Mouse (Mus musculus): ENCODE results near the gene Ap5s1. TPM values are rescaled to one million over a fixed set of nuclear protein-coding genes. Genes with fewer than 3 reads are reported as not detected.

Ap5s1 gene
- 10 to 100 TPM; 10.7 to 21.6 (median 18.7) TPM for total RNA-seq (2022)

DNA sequence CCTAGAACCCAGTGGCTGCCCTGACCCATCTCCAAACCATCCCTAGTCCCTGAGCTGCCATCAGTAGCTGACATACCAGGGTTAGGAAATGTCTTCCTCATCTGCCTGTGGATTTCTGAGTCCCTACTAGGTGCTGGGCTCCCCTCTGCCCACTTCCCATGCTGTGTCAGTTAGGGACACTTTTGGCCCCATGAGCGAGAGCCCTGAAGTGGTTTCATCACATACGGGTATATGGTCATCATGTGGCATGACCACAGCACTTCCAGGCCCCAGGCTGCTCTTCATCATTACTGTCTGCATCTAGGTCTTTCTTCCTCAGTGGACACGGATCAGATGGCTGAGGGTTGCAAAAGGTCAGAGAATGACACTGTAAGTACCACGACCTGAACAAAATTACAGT is at the start of gene Ap5s1:
TSS of gene Ap5s1 (plus strand) at position 301 of the 400 bp plus-strand sequence.
- DNase-seq (ENCODE audit: low spot score in 2 of 2) = no peak

DNA sequence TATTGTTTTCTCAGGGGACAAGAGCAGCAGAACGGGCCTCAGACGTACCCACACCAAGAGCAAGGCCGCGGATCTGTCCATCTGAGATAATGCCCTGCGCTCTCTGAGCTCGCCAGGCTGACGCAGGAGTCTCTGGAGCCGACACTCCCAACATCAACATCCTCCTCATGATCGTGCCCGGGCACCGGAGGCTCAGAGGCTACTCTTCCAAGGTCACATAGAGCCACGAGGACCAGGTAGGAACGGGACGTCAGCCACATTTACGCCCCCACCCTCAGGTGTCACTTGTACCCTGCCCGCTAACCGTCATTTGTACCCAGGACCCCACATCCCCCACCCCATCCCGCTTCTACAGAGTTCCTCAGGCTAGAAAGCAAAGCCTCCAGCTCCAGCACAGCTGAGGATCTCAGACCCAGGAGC is 47.4 kb upstream of the Ap5s1 start:
- no peak for DNase-seq (ENCODE audit: low spot score in 2 of 2)

DNA sequence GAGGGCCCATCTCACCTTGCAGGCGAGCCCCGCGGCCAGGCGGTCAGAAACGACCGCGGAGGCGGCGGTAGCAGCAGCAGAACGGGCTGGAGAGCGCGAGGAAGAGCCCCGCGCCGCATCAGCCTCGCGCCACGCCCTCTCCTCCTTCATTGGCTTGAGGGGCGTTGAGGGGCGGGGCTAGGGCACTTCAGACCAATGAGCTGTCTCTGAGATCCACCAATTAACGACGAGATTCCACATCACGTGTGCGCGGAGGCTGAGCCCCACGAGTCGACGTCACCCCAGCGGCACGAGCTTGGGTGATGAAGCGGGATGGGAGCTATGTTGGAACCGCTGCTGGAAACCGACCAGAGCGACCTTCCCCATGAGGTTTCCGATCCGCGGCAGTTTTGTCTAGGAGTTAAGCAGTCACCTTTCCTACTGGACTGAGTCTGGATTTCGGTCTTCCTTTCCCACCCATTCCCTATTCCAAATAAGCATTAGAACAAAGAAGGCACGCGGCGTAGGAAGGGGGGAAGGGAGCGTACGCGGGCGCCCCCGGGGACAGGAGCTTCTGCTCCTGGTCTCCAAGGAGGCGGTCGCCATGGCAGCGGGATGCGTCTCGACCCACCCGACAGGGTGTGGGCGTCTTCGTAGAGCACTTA is 46.8 kb upstream of the Ap5s1 start, which contains the start of gene 1700037H04Rik:
TSS of gene 1700037H04Rik (minus strand) at position 144 of the 644 bp plus-strand sequence.
- DNase-seq (ENCODE audit: low spot score in 2 of 2) = peak; percentile 92 to 95

DNA sequence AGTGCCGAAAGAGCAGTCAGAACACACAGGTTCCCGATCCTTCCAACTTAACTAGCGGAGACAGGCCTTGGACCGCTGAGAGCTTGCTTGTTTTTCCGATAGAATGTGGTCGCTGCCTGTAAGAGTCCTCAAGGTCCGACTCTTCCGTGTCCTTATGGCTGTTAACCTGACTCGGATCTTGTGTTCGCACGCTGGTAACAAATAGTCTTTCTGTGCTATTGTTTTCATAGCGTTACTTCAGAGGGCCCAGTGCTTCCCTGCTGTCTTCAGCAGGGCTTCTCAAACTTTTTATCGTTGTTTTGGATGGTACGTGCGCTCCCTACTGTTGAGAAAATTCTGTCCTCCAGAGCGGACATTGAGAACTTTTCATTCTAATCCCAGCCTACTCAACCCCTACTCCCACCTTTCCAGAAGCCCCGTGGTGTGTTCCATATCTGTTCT is 46.2 kb upstream of the Ap5s1 start:
- no peak for DNase-seq (ENCODE audit: low spot score in 2 of 2)

DNA sequence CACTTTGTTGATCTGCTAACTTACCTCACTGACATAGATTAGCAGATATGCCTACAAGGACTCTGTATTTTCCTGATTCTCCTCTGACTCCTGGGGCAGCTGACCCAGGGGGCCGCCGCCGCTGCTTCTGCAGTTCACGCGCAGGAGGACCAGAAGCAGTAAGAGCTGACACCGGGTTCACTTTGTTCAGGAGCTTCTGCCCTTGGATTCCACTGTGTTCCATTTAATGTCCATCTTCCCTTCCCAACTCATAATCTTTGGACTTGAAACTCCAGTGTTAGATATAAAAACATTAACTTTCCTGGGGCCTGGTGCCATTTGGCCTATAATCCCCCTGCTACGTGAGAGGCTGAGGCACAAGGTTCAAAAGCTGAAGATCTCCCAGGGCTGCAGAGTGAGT is 43.0 kb upstream of the Ap5s1 start:
- no peak for DNase-seq (ENCODE audit: low spot score in 2 of 2)

DNA sequence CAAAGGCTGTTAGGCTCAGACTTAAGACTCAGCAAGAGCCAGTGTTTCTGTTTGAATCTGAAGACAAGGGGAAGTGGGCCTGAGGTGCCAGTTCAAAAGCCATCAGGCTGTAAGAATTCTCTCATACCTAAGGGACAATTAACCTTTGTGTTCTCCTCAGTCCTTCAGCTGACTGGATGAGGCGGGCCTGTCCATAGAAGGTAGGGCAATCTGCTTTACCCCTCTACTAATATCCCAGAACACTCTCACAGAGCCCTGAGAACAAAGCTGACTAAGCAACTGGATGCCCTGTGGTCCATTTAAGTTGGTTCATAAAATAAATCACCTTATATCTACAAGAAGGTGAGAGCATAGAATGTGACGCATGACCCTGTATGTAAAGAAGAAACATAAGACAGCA is 40.7 kb upstream of the Ap5s1 start:
- DNase-seq (ENCODE audit: low spot score in 2 of 2) = no peak

DNA sequence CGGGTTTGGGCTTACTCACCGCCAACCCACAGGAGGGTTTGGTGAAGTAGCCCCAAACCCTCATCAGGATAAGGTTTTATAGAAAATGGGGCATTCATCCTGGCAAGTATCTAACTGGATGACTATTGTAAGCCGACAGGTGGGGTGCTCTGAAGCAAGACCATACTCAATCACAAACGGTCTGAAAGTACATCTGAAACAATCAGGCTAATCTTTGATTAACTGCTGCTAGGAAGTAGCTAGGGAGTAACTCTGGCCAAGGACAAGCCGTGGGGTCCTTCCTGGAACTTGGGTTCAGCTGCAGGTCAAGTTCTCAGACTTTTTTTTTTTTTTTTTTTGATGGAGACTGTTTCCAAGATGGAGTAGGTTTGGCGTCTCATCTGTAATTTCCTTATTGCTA is 38.9 kb upstream of the Ap5s1 start:
- DNase-seq (ENCODE audit: low spot score in 2 of 2) = no peak

DNA sequence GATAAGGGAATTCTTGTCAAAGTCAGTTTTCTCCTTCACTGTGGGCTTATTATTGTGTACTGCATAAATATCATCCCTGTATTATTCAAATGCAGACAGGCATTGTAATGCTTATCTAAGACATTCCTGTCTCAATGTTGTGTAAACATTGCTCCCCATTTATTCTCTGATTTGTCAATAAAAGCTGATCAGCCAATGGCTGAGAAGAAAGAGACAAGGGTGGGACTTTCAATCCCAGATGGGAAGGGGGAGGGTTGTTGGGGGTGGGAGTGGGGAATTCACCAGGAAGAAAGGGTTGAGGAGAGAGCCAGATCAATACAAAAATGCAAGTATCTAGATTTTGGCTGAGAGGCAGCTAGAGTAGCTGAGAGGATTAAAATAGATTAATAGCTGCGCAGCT is 38.0 kb upstream of the Ap5s1 start:
- no peak for DNase-seq (ENCODE audit: low spot score in 2 of 2)

DNA sequence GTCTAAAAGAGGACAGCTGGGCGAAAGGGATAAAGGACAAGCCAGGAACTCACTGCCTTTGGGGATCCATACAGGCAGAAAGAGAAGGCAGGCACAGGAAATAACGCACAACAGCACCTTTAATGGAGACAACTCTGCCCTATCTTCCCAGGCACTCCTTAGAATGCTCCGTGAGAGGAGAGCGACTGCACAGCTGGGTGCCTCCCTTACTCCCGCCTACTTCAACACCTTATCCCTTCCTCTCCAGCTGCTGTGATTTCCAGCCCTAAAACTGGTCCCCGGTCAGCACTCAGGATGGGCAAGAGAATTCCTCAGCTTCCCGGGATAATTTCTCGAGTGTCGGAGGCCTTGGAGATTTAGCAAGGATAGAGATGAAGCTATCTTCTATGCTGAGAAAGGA is 35.9 kb upstream of the Ap5s1 start:
- no peak for DNase-seq (ENCODE audit: low spot score in 2 of 2)

DNA sequence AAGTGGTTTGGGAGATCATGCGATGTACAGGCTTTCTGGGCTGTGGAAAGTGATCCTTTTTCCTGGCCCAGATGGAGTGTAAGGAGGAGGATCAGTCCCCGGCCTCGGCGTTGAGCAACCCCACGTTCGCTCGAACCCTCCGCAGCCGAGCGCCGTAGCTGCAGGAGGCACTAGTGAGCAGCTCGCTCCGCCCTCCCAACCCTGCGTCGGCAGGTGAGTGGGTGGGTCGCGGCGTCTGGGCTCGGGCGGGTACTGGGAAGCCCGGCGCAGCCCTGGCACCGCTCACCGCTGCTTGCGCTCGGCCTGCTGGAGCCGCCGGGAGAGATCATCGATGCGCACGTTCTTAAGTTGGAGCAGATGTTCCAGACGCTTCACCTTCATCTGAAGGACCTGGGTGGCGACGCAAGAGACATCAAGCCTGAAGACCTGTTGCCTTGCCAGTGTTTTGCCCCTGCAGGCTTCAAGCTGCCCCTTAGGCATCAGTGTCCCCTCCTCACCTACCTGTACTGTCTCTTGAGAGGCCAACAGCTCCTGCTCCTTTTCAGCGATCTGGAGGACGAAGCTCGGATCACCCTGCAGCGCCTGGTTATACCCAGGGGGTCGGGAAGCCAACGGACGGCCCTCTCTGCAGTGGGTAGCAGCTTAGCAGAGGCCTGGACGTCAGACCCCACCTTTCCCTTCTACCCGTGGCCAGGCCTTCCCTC is 35.3 kb upstream of the Ap5s1 start:
- DNase-seq (ENCODE audit: low spot score in 2 of 2) = peak; percentile 28 to 46

DNA sequence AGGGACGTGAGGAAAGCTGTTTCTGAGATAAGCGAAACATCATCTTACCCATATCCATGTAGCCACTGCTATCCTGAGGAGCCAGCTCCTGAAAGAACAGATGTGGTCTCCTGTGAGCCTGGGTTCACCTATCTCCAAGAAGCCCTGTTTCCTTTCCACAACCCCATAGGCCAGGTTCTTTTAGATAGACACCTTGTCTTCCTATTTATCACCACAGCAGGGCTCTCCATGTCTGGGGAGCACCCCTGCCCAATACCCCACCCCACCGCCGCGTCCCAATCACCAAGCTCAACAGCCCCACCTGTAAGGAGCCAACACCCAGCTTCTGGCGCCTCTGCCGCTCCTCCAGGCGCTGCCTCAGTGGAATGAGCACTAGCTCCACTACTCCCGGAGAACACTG is 34.6 kb upstream of the Ap5s1 start:
- DNase-seq (ENCODE audit: low spot score in 2 of 2) = no peak

DNA sequence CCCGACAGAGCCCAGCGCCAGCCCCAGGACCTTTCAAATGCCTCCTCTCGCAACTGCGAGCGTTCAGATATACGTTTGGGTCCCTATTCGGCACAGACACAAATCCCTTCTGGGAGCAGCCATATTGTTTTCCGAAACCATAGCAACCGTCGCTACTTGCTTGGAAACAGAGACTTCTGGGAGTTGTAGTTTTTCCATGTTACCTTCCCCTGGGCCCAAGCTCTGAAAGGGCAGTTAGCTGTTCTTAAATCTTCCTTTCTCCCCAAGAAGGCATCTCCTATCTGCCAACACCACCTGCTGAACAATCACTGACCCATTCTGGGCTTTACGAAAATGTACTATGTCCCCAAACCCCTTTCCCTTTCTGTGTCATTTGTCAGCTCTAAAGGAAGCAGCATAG is 32.2 kb upstream of the Ap5s1 start:
- DNase-seq (ENCODE audit: low spot score in 2 of 2) = peak; percentile 30 to 37

DNA sequence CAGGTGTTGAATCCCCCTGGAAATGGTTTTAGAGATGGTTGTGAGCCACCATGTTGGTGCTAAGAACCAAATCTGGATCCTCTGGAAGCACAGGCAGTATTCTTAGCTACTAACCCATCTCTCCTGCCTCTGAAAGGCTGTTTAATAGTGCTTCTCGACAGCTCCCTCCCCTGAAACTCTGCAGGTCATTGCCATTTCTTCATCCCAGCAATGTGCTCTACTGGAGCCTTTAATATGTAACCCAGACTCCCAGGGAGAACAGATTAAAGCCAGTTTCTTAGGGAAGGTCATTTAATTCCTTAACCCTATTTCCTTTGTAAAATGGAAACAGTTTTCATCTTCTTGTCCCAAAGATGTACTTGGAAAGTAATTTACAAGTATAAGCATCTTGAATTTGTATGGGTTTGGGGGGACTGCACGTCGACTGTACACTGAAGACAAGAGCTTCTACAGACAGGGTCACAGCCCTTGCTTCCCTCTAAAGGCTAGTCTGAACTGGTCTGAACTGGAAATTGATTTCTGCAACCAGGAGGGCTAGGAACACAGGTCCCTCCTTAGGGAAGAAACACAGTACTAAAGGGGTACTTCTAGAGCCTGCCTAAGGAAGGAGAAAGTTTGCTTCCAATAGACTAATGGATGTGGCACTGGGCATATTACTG is 31.5 kb upstream of the Ap5s1 start:
- no peak for DNase-seq (ENCODE audit: low spot score in 2 of 2)

DNA sequence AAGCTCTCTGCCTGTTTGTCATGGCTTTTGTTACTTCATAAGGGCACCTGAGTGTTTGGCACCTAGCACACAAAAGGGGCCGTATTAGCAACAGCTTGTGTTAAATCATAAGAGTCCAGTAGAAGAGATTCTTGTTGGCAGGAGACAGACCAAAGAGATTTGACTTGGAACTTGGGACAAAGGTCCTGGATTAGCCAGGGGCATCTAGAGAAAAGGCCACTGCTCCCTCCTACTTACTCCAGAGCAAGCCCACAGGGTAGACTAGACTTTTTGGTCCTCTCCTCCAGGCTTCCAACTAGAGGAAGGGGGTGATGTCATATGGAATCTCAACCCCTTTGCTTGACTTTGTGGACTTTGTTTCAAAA is 31.0 kb upstream of the Ap5s1 start:
- no peak for DNase-seq (ENCODE audit: low spot score in 2 of 2)

DNA sequence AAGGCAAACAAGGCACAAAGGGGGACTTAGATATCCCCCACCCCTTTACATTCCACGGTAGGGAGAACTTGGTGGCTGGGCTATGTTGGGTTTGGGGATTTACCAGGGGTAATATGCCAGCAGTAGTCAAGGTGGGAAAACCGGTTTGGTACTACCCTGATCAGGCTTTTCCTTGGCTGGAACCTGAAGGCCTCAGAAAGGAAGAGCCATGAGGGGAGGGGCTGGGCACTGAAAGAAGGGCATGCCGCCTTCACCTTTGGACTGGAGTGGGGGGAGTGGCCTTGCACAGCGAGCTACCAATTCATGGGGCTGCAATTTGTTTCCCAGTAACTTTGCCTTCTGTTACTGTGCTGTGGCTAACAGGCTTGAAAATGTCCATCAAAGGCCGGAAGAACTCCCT is 30.4 kb upstream of the Ap5s1 start:
- no peak for DNase-seq (ENCODE audit: low spot score in 2 of 2)

DNA sequence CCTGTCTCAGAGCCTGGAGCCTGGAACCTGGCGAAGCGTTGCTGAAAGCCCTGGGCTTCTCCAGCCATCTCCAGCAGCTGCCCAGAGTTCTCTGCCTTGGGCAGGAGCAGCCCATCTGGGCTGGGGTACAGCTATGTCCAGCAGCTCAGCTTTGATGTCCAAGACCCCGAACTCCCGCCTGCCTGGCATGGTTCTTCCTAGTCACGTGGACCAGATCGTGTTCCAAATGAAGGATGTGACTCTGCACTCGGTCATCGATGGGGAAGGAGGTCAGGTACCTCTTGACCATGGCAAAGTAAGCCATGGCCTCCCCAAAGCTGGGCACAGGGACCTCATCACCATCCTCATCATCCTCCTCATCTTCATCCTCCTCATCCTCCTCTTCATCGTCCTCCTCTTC is 28.9 kb upstream of the Ap5s1 start:
- DNase-seq (ENCODE audit: low spot score in 2 of 2) = no peak

DNA sequence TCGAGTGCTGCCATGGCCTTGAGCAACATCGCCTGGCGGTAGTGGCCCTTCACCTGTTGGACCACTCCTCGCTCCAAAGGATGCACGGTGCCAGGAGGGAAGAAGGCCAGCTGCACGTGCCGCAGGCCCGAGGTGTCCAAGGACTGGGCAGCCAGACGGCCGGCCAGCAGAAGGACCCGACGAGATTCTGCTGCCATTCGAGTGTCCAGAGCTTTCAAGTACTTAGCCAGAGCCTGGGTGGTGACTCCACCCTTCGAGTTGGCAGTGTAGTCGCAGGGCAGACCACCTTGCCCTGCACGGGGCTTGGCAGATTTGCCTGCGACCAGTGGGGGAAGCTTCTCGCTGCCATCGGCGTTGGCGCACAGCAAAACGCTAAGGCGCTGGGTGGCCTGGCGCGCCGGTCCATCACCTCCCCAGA is 28.0 kb upstream of the Ap5s1 start:
- no peak for DNase-seq (ENCODE audit: low spot score in 2 of 2)

DNA sequence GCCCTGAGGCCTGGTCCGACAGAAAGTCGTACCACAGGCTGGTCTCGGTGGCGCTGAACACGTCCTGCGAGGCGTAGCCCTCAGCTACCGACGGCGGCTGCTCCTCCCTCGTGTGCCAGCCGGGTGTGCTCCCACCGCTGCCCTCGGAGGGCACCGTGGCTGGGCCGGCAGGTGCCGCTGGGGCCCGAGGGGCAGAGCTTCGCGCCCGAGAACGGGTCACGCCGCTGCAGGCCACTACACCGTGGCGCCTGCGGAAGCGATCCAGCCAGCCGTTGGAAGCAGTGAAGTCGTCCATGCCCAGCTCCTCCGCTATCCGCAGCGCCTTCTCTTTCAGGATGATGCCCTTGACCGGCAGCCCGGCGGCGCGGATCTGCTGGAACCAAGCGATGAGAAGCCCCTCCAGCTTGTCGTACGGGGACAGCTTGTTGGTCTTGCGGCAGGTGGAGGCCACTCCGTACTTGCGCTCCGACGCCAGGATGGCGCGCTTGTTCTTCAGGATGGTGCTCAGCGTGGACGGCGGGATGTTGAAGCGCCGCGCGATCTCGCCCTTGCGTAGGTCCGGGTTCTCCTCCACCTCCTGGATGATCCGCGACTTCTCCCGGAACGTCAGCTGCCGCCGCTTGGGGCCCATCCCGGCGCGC is 27.5 kb upstream of the Ap5s1 start:
- peak; percentile 20 to 35 for DNase-seq (ENCODE audit: low spot score in 2 of 2)

DNA sequence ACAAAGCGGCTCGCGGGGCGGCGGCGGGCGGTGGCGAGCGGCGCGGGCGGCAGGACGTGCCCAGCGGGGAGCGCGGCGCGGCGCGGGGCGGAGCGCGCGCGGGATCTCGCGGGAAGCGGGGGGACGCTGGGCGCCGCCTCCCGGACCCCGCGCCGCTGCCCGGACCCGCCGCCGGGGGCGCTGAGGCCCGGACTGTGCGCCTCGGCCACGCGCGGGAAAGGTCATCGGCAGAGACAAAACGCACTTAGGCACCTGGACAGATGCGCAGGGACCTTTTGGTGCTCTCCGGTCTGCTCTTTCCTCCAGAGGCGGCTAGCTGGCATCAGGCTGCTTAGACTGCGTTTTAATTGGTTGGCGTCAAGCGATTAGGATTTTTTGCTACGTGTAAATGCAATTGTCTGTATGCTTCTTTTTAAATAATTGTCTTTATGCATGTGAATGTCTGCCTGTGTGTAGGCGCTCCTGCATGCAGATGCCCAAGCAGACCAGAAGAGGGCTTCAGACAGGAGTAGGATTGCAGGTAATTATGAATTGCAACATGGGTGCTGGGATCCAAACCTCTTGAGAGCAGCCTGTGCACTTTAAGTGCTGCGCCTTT is 26.8 kb upstream of the Ap5s1 start, which contains the start of gene Cenpb:
TSS of gene Cenpb (minus strand) at position 78 of the 598 bp plus-strand sequence.
- DNase-seq (ENCODE audit: low spot score in 2 of 2) = peak; percentile 72 to 85

DNA sequence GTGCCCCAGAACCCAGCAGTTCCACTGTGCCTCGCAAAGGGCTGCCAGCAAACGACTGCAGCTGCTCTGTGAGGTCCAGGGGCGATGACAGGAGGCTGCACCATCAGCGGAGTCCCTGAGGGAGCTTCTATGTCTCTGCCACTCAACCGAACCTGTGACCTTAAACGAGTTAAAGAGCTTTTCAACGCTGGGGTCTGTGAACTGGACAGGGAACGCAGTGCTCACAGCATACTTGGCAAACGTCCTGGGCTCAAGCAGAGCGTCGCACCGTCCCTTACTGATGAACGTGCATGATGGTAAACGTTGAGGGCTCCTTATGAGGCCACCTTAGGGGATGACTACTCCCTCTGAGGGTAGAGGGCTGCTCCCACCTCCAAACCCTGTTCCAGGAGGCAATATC is 20.5 kb upstream of the Ap5s1 start:
- DNase-seq (ENCODE audit: low spot score in 2 of 2) = peak in 1 of 2 experiments; percentile 14

DNA sequence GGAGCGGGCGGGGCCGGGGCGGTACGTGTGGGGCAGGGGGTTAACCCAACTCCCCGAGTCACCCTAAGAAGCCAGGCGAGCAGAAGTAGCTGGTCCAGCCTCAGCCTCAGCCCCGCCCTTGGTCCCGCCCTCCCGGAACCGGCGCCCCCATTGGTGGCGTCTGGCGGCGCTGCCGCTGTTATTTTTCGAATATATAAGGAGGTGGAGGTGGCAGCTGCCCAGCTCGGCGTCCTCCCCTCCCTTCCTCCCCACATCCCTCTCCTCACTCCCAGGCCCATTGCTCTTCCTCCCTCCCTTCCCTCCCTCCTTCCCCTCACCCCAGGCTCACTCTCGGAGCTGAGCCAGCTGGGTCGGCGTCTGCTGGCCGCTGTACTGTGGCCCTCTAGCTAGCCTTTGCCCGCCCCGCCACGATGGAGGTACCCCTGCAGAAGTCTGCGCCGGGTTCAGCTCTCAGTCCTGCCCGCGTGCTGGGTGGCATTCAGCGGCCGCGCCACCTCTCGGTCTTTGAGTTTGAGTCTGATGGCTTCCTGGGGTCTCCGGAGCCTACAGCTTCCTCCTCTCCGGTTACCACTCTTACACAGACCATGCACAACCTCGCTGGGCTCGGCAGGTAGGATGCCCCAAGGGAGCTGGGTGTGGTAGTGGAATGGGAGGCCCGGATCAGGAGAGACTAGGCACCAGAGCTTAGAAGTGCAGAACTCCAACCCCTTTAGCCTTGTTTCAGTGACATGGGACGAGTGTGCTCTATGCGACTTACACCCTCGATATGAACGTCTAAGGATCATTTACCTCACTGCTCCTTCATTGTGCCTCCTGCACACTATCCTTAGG is 19.9 kb upstream of the Ap5s1 start, which contains the start of the genes Cdc25b and Spef1:
TSS of gene Cdc25b (plus strand) at position 179 of the 831 bp plus-strand sequence.
TSS of gene Spef1 (minus strand) at position 512 of the 831 bp plus-strand sequence.
- peak; percentile 61 to 76 for DNase-seq (ENCODE audit: low spot score in 2 of 2)
